Mouse (Mus musculus) liver, embryonic 14.5 days (tissue): Measurements from ENCODE around the gene Adcyap1r1.
A peak's percentile ranks its signal among the peaks of the same experiment; 100 is the strongest.

ENCODE experiments used
- CTCF ChIP-seq: IDR thresholded peaks from 2 replicates; pipeline ENCODE4 v1.5.1; 2016; ENCODE audit warnings: antibody characterized with exemption, low read depth, control low read depth
- EP300 ChIP-seq: IDR thresholded peaks from 2 replicates; pipeline ENCODE4 v1.6.1; 2016; ENCODE audit warnings: antibody characterized with exemption, low read depth

DNA sequence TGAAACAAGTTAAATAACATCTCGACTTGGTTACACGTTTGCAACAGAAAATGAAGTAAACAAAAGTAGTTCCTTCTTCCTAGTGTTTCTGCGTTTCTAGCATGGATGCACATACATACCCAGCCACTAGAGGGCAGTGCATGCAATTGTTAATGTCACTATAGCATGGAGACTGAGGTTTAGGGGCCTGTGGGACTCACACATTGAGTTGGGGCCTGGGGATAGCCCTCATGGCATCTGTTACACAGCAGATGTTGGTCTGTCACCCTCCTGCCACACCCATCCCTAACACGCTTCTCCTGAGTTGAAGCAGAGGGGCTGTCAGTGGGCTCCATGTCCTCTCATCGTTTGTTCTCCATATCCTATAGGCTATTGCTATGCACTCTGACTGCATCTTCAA, 9.4 kb downstream of the Adcyap1r1 start:
- TF ChIP-seq CTCF (peak; percentile 78), EP300 (no peak)
